Mouse (Mus musculus): ENCODE measurements at regions not wholly inside any gene's neighbourhood (a gene's known extent, or its start where the extent isn't known, plus 50 kb on each side); places are given as distances from the start of the nearest gene placed in this dataset.

DNA sequence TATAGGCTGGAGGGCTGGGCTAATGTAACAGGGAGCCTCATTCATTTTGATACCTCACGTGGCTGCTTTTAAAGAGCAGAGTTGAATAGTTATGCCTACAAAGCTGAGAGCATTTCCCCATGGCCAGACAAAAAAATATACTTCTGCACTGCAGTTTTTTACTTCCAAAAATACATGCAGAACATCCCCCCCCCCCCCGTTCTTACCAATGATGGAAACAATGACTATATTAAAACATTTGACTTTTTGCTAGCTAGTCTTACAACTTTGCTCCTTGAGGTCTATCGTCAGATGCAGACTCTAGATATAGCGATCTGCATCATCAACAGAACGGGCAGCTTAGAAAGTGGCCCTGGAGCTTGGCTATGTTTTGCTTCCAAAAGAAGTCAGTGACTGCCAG lies 692.4 kb downstream of the Stpg2 start:
- no peak for TF ChIP-seq POLR2AphosphoS5 (IDR thresholded peaks at IDR 0.05; ENCODE audit: insufficient replicate concordance, low read depth, low read length)
- no peak for TF ChIP-seq GATA1 (IDR thresholded peaks at IDR 0.05; ENCODE audit: borderline replicate concordance, low read length)
- no peak for TF ChIP-seq TAL1 (conservative IDR thresholded peaks at IDR 0.05; ENCODE audit: low read depth, low read length)
- TF ChIP-seq GATA2 (IDR thresholded peaks at IDR 0.05; ENCODE audit: borderline replicate concordance, low read depth, low read length) = no peak
- no peak for TF ChIP-seq CTCF (IDR thresholded peaks at IDR 0.05; ENCODE audit: low read depth, low read length)
- H3K27me3 ChIP-seq (ENCODE audit: insufficient read depth, low read length) = no peaks in the 10 kb centered on the region
- H3K36me3 ChIP-seq (replicated peaks) = no peaks in the 10 kb centered on the region
- ATAC-seq (ENCODE audit: extremely low read depth, insufficient number of reproducible peaks, low FRiP score, poor library complexity, severe bottlenecking) (no peak), DNase-seq (ENCODE audit: low spot score) (no peak)
- H3K4me3 ChIP-seq (ENCODE audit: low read depth, low read length) = no peak overlapping the region
- H3K9me3 ChIP-seq (replicated peaks) = peaks cover 2% of the 10 kb centered on the region; the same call in 1 of the 2 replicates
- H3K4me1 ChIP-seq (ENCODE audit: insufficient read depth, low read depth, low read length) = no peaks in the 10 kb centered on the region

DNA sequence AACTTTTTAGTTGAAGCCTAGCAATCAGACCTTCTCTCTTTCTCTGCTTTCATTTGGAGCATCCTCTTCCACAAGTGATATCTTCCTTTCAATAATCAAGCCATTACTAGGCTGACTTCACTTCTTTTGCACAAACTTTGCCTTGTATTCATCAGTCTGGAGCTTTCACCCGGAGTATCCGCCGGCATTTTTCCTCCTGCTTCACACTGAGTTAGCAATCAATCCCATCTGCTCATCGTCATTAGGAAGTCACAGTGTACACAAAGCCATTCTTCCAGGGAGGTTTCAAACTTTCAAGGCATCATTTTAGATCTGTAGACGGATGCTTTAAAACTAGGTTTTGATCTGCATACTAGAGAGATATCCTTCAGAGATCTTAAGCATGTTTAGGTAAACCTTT lies 693.7 kb downstream of the Stpg2 start:
- H3K36me3 ChIP-seq (replicated peaks) = no peaks in the 10 kb centered on the region
- ATAC-seq (ENCODE audit: extremely low read depth, insufficient number of reproducible peaks, low FRiP score, poor library complexity, severe bottlenecking) (no peak), DNase-seq (ENCODE audit: low spot score) (no peak)
- no peaks in the 10 kb centered on the region for H3K4me1 ChIP-seq (ENCODE audit: insufficient read depth, low read depth, low read length)
- H3K4me3 ChIP-seq (ENCODE audit: low read depth, low read length) = no peak overlapping the region
- H3K9me3 ChIP-seq (replicated peaks) = peaks cover 2% of the 10 kb centered on the region; the same call in 1 of the 2 replicates
- TF ChIP-seq TAL1 (conservative IDR thresholded peaks at IDR 0.05; ENCODE audit: low read depth, low read length) = no peak
- TF ChIP-seq GATA2 (IDR thresholded peaks at IDR 0.05; ENCODE audit: borderline replicate concordance, low read depth, low read length) = no peak
- no peak for TF ChIP-seq GATA1 (IDR thresholded peaks at IDR 0.05; ENCODE audit: borderline replicate concordance, low read length)
- no peak for TF ChIP-seq POLR2AphosphoS5 (IDR thresholded peaks at IDR 0.05; ENCODE audit: insufficient replicate concordance, low read depth, low read length)
- no peak for TF ChIP-seq CTCF (IDR thresholded peaks at IDR 0.05; ENCODE audit: low read depth, low read length)
- no peaks in the 10 kb centered on the region for H3K27me3 ChIP-seq (ENCODE audit: insufficient read depth, low read length)

DNA sequence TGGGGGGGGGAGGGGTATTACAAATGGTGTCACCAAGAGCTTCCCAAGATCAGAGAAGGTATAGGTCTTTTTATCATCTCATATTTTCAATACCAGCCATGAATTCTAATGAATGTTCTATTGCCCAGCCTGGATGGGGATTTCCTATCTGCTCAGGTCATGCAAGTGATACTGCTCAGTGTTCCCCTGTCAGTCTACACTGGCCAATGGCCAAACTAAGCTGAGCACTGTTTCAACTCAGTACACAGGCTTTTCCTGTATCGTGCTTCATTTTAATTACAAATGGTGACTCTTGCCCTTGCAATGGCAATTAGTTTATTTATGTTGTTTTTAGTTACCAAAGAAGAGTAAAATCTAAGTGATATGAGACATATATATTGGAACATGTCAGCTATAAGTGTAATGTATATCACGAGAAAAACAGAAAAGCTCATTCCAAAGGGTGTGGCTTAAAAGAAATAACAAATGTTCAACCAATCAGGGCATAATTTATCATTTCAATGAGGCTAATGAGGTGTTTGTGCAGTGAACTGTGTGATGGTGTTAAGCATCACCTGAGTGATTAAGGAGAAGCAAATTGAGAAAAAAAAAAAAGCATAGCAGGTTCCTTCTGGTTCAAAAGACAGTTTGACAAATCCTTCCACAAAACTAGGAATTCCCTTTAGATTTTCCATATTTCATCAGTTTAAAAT lies 708.3 kb downstream of the Stpg2 start:
- H3K9me3 ChIP-seq (replicated peaks) = no peaks in the 10 kb centered on the region
- H3K36me3 ChIP-seq (replicated peaks) = no peaks in the 10 kb centered on the region
- no peak for TF ChIP-seq CTCF (IDR thresholded peaks at IDR 0.05; ENCODE audit: low read depth, low read length)
- TF ChIP-seq TAL1 (conservative IDR thresholded peaks at IDR 0.05; ENCODE audit: low read depth, low read length) = no peak
- no peak for TF ChIP-seq GATA2 (IDR thresholded peaks at IDR 0.05; ENCODE audit: borderline replicate concordance, low read depth, low read length)
- TF ChIP-seq GATA1 (IDR thresholded peaks at IDR 0.05; ENCODE audit: borderline replicate concordance, low read length) = no peak
- no peak for TF ChIP-seq POLR2AphosphoS5 (IDR thresholded peaks at IDR 0.05; ENCODE audit: insufficient replicate concordance, low read depth, low read length)
- no peaks in the 10 kb centered on the region for H3K27me3 ChIP-seq (ENCODE audit: insufficient read depth, low read length)
- H3K4me1 ChIP-seq (ENCODE audit: insufficient read depth, low read depth, low read length) = peaks cover 5% of the 10 kb centered on the region; the same call in 1 of the 2 replicates
- DNase-seq (ENCODE audit: low spot score) (no peak), ATAC-seq (ENCODE audit: extremely low read depth, insufficient number of reproducible peaks, low FRiP score, poor library complexity, severe bottlenecking) (no peak)
- H3K4me3 ChIP-seq (ENCODE audit: low read depth, low read length) = no peak overlapping the region

GRCm38 (mm10) chr3:139922267-139922666 lies 716.8 kb downstream of the Stpg2 start:
- DNase-seq (ENCODE audit: low spot score) (peak; percentile 1), ATAC-seq (ENCODE audit: extremely low read depth, insufficient number of reproducible peaks, low FRiP score, poor library complexity, severe bottlenecking) (peak; percentile 88)
- Histone ChIP-seq H3K36me3 (replicated peaks) (no peaks in the 10 kb centered on the region), H3K4me3 (ENCODE audit: low read depth, low read length) (no peak overlapping the region), H3K4me1 (ENCODE audit: insufficient read depth, low read depth, low read length) (peaks cover 11% of the 10 kb centered on the region), H3K27me3 (ENCODE audit: insufficient read depth, low read length) (no peaks in the 10 kb centered on the region), H3K9me3 (replicated peaks) (no peaks in the 10 kb centered on the region)
- TF ChIP-seq GATA2 (IDR thresholded peaks at IDR 0.05; ENCODE audit: borderline replicate concordance, low read depth, low read length) (no peak), TAL1 (conservative IDR thresholded peaks at IDR 0.05; ENCODE audit: low read depth, low read length) (peak; percentile 55)

DNA sequence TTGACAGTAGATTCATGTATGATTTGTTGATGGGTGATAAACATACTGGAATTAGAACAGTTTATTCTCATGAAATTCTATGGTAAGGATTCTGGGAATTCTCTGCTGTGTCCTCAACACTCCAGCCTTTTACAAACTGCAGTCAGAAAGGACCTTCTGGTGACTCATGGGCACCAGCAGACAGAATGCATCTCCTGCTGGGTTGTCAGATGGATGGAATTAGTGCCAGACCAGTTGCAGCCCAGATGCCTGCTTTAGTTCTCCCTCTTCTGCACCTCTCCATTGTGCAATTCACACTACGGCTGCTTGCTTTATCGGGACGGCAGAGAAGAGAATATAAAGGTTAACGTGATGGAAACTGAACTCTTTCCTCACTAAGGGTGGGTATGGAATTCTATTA lies 727.5 kb downstream of the Stpg2 start:
- H3K36me3 ChIP-seq (replicated peaks) = no peaks in the 10 kb centered on the region
- no peaks in the 10 kb centered on the region for H3K27me3 ChIP-seq (ENCODE audit: insufficient read depth, low read length)
- H3K4me3 ChIP-seq (ENCODE audit: low read depth, low read length) = no peak overlapping the region
- TF ChIP-seq TAL1 (conservative IDR thresholded peaks at IDR 0.05; ENCODE audit: low read depth, low read length) (no peak), GATA2 (IDR thresholded peaks at IDR 0.05; ENCODE audit: borderline replicate concordance, low read depth, low read length) (no peak), POLR2AphosphoS5 (IDR thresholded peaks at IDR 0.05; ENCODE audit: insufficient replicate concordance, low read depth, low read length) (no peak), GATA1 (IDR thresholded peaks at IDR 0.05; ENCODE audit: borderline replicate concordance, low read length) (no peak), CTCF (IDR thresholded peaks at IDR 0.05; ENCODE audit: low read depth, low read length) (no peak)
- DNase-seq (ENCODE audit: low spot score) = no peak
- no peaks in the 10 kb centered on the region for H3K4me1 ChIP-seq (ENCODE audit: insufficient read depth, low read depth, low read length)
- H3K9me3 ChIP-seq (replicated peaks) = peaks cover 7% of the 10 kb centered on the region; the same call in 1 of the 2 replicates
- no peak for ATAC-seq (ENCODE audit: extremely low read depth, insufficient number of reproducible peaks, low FRiP score, poor library complexity, severe bottlenecking)

DNA sequence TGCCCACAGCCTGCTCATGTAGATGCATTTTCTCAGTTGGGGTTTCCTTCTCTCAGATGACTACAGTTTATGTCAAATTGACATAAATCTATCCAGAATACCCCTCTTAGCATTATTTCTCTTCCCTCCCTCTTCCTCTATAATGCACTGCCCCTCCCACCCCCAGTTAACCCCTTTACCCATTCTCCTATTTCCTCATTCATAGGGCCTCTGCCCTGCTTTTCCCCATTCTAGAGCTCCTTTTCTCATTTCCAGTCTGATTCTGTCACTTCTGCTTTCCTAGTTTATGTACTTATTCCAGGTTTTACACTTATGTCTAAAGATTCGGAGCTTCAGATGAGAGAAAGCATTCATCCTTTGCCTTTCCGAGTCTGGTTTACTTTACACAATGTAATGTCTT lies 740.7 kb downstream of the Stpg2 start:
- Histone ChIP-seq H3K36me3 (replicated peaks) (no peaks in the 10 kb centered on the region), H3K4me1 (ENCODE audit: insufficient read depth, low read depth, low read length) (no peaks in the 10 kb centered on the region), H3K4me3 (ENCODE audit: low read depth, low read length) (no peak overlapping the region), H3K27me3 (ENCODE audit: insufficient read depth, low read length) (no peaks in the 10 kb centered on the region; the same call in 1 of the 2 replicates), H3K9me3 (replicated peaks) (no peaks in the 10 kb centered on the region)
- TF ChIP-seq GATA1 (IDR thresholded peaks at IDR 0.05; ENCODE audit: borderline replicate concordance, low read length) (no peak), GATA2 (IDR thresholded peaks at IDR 0.05; ENCODE audit: borderline replicate concordance, low read depth, low read length) (no peak), TAL1 (conservative IDR thresholded peaks at IDR 0.05; ENCODE audit: low read depth, low read length) (no peak), CTCF (IDR thresholded peaks at IDR 0.05; ENCODE audit: low read depth, low read length) (no peak), POLR2AphosphoS5 (IDR thresholded peaks at IDR 0.05; ENCODE audit: insufficient replicate concordance, low read depth, low read length) (no peak)
- ATAC-seq (ENCODE audit: extremely low read depth, insufficient number of reproducible peaks, low FRiP score, poor library complexity, severe bottlenecking) (no peak), DNase-seq (ENCODE audit: low spot score) (no peak)

All from G1E (cell line).